Mouse (Mus musculus) neural tube, embryonic 11.5 days (tissue): ENCODE data around the gene Rpn1. TPM values are rescaled to one million over a fixed set of nuclear protein-coding genes. Genes with fewer than 3 reads are reported as not detected.

Source experiments
- ATAC-seq: fragments of 200-750 bp; cut with Nextera tagmentation; 2 replicates; pipeline ENCODE4 v1.8.0; 2017; ENCODE audit warnings: moderate number of reproducible peaks, mild to moderate bottlenecking, moderate TSS enrichment, moderate library complexity; ENCODE audit not compliant: insufficient read depth, low FRiP score, low TSS enrichment
- DNase-seq: peaks from one replicate; pipeline ENCODE4 v3.0.0-alpha.2; 2015; ENCODE audit warnings: low spot score
- H3K27ac ChIP-seq: fragments of 300-500 bp; sonication (generic); 2 replicates; pipeline ENCODE4 v1.5.1; 2014; ENCODE audit warnings: low read depth, mild to moderate bottlenecking, low read length
- H3K27me3 ChIP-seq: fragments of 300-500 bp; sonication (generic); 2 replicates; pipeline ENCODE4 v1.6.1; 2014; ENCODE audit warnings: mild to moderate bottlenecking, low read length, mixed read lengths; ENCODE audit not compliant: control insufficient read depth, insufficient read depth
- H3K36me3 ChIP-seq: fragments of 300-500 bp; sonication (generic); 2 replicates; pipeline ENCODE4 v1.6.1; 2014; ENCODE audit warnings: mild to moderate bottlenecking, low read length, moderate library complexity, mixed read lengths; ENCODE audit not compliant: control insufficient read depth, insufficient read depth
- H3K4me1 ChIP-seq: fragments of 300-500 bp; sonication (generic); 2 replicates; pipeline ENCODE4 v1.6.1; 2014; ENCODE audit warnings: low read length, mixed read lengths; ENCODE audit not compliant: control insufficient read depth, insufficient read depth
- H3K4me2 ChIP-seq: fragments of 300-500 bp; sonication (generic); 2 replicates; pipeline ENCODE4 v1.6.1; 2014; ENCODE audit warnings: low read depth, mild to moderate bottlenecking, moderate library complexity
- H3K4me3 ChIP-seq: fragments of 300-500 bp; sonication (generic); 2 replicates; pipeline ENCODE4 v1.5.1; 2014; ENCODE audit warnings: low read depth, low read length
- H3K9ac ChIP-seq: fragments of 300-500 bp; sonication (generic); 2 replicates; pipeline ENCODE4 v1.6.1; 2014; ENCODE audit warnings: mild to moderate bottlenecking, low read length
- H3K9me3 ChIP-seq: fragments of 300-500 bp; sonication (generic); 2 replicates; pipeline ENCODE4 v1.6.1; 2016; ENCODE audit warnings: low read length; ENCODE audit not compliant: control insufficient read depth
- WGBS: fragments of 180-500 bp; shearing (Covaris S2); extraction: QIAGEN DNeasy Blood & Tissue Kit; methylation state at CpG from one replicate; pipeline ENCODE4 v1.1.7; 2014; 5-methylcytosine and 5-hydroxymethylcytosine counted together
- polyA plus RNA-seq: library from polyadenylated mRNA; unstranded; fragments of >200 nt; fragmentation: Nextera tagmentation; extraction: Ambion mirVana; gene quantifications from 2 replicates; pipeline ENCODE4 v1.2.1, GENCODE M21; 2014

Rpn1 gene
- 301 and 345 TPM in 2 replicates for polyA plus RNA-seq

DNA sequence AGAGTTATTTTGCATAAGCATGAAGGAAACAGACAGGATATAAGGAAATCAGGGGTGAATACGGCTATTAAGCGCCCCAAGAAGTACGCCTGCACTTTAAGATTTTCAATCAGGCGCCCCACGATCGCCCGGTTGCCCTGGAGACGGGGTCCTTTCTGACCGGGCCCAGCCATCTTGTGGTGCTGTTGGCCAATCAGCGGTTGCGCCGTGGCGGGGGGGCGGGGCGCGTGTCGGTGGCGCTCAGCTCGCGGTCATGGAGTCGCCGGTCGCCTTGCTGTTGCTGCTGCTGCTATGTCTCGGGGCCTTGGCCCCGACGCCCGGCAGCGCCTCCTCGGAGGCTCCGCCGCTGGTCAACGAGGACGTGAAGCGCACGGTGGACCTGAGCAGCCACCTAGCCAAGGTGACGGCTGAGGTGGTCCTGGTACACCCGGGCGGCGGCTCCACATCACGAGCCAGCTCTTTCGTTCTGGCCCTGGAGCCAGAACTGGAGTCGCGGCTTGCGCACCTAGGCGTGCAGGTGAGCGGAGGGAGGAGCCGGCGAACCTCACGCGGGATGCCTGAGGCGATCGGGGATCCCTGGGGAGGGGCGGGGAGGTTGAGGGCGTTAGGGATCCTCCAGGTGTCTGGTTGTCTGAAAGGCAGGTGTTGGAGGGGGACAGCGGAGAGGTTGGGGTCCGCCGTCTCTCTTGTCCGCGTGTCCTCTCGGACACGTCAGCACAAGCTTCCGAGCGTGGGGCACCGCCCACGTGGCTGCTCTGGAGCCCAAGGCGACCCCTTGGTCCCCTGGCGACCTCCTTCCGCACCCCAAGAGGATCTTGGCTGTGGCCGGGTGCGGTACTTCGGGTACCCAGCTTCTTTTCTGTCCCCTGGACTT lies at the start of gene Rpn1:
Gene Rpn1, plus strand, starts transcription at position 205 of the 874 bp plus-strand sequence.
- H3K36me3 ChIP-seq: no peaks in the 10 kb centered on the region
- peak within 1 kb of the TSS; percentile 87 for H3K4me2 ChIP-seq
- H3K4me1 ChIP-seq: peaks cover 3% of the 10 kb centered on the region; the same call in 1 of the 2 replicates
- DNase-seq: peak; percentile 96
- peak within 1 kb of the TSS; percentile 99 for H3K4me3 ChIP-seq
- ATAC-seq: peak; percentile 94
- WGBS: under 1% methylated on average over 71 of the region's 71 CpGs
- H3K27ac ChIP-seq: peak within 1 kb of the TSS; percentile 54; the same call in 1 of the 2 replicates
- H3K27me3 ChIP-seq: no peaks in the 10 kb centered on the region
- peak within 1 kb of the TSS; percentile 96 for H3K9ac ChIP-seq
- no peaks in the 10 kb centered on the region for H3K9me3 ChIP-seq

DNA sequence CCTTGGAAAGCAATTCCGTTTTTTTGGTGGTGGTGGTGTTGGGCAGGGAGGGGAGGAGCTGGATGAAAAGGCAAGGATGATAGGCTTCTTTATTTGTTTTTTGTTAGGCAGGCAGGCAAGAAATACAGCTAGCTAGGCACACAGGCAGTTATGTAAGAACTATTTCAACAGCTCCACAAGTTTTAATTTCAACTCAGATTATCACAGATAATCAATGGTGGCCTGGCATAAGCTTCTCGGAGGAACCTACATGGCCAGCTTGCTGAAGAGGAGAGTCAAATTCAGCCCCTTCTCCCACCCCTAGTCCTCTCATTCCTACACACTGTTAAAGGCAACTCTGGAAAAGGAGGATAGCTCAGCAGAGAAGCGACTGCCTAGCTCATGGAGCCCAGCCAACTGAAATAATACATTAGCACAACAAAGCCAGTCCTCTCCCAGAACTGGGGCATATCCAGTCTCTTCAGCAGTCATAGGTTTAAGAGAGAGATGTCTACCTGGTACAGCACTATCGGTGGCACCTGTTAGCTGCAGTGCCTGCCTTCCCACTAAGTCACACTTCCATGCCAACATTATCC lies 46.7 kb upstream of the Rpn1 start:
- H3K4me1 ChIP-seq: no peaks in the 10 kb centered on the region
- WGBS: 91% methylated on average over 4 of the region's 4 CpGs
- no peak for ATAC-seq
- peaks cover 2% of the 10 kb centered on the region; the same call in 1 of the 2 replicates for H3K36me3 ChIP-seq
- no peak overlapping the region for H3K4me2 ChIP-seq
- no peak for DNase-seq
- H3K27ac ChIP-seq: no peak overlapping the region
- H3K9ac ChIP-seq: no peak overlapping the region
- no peaks in the 10 kb centered on the region for H3K27me3 ChIP-seq
- H3K4me3 ChIP-seq: no peak overlapping the region
- no peaks in the 10 kb centered on the region for H3K9me3 ChIP-seq

DNA sequence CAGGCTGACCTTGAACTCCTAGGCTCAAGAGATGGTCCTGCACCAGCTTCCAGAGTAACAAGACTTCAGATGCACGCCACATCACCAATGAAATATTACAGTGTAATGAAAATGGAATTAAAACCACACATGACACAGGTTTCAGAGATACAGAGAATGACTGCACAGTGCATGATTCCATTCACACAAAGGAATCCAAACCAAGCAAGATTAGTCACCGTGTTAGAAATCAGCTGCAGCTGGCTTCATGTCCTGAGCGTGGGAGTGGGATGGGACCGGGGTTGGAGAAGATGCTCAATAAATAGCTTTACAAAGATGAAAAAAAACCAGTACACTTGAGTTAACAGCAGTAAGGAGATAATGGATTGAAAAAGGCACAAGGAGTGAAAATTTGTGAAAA lies 44.9 kb upstream of the Rpn1 start:
- Histone ChIP-seq H3K9ac (no peak overlapping the region), H3K36me3 (peaks cover 2% of the 10 kb centered on the region; the same call in 1 of the 2 replicates), H3K27me3 (no peaks in the 10 kb centered on the region), H3K27ac (no peak overlapping the region), H3K4me3 (no peak overlapping the region), H3K4me1 (peaks cover 4% of the 10 kb centered on the region; the same call in 1 of the 2 replicates), H3K9me3 (no peaks in the 10 kb centered on the region), H3K4me2 (no peak overlapping the region)
- DNase-seq: no peak
- 97% methylated on average over 4 of the region's 4 CpGs for WGBS
- ATAC-seq: no peak

DNA sequence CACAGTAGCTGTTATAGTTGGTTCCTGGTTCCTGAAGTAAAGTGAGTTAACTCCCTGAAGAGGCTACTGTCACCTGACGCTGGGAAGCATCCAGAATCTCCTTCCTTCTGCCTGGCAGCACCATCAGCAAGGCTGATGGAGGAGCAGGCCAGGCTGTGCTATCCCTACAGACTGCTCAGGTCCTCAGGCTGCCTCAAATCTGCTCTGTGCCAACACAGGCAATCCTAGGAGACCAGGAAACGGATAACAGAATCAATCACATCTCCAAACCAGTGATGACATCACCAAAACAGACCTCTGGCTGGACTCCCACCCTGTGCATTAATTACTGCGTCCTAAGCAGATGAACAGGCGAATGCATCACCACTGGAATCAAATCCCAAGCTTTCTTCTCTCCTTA lies 43.1 kb upstream of the Rpn1 start:
- no peak overlapping the region for H3K9ac ChIP-seq
- no peaks in the 10 kb centered on the region for H3K9me3 ChIP-seq
- ATAC-seq (no peak), DNase-seq (no peak)
- H3K27ac ChIP-seq: no peak overlapping the region
- H3K4me2 ChIP-seq: no peak overlapping the region
- H3K4me3 ChIP-seq: no peak overlapping the region
- 91% methylated on average over 4 of the region's 4 CpGs for WGBS
- peaks cover 4% of the 10 kb centered on the region; the same call in 1 of the 2 replicates for H3K4me1 ChIP-seq
- H3K36me3 ChIP-seq: peaks cover 2% of the 10 kb centered on the region; the same call in 1 of the 2 replicates
- no peaks in the 10 kb centered on the region for H3K27me3 ChIP-seq

- no peaks in the 10 kb centered on the region for H3K9me3 ChIP-seq
- DNase-seq (no peak), ATAC-seq (no peak)
- H3K4me1 ChIP-seq: peaks cover 4% of the 10 kb centered on the region; the same call in 1 of the 2 replicates
- no peak overlapping the region for H3K4me2 ChIP-seq
- no peak overlapping the region for H3K9ac ChIP-seq
- no peak overlapping the region for H3K4me3 ChIP-seq
- 100% methylated on average over 3 of the region's 3 CpGs for WGBS
- no peaks in the 10 kb centered on the region for H3K27me3 ChIP-seq
- H3K27ac ChIP-seq: no peak overlapping the region
- no peaks in the 10 kb centered on the region; the same call in 1 of the 2 replicates for H3K36me3 ChIP-seq
These were observed 41.9 kb upstream of the Rpn1 start for GRCm38 (mm10) chr6:88042336-88042735.

DNA sequence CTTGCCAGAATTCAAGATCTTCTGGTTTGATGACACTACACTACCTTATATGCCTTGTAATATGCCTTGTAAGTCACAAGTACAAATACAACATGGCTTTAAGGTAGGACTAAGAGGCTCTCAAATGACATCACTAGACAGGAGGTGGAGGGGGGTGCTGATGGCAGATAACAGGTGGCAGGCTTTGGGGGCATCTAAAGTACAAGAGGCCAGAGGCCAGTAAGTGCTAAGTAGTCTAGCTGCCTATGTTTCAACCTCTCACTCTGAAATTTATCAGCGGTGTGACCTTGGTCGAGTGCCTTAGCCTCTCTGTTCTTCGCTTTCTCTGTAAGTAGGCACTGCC lies 40.1 kb upstream of the Rpn1 start:
- ATAC-seq: 0 out of 2 replicates have a peak, but pooled peaks have one; percentile 10

GRCm38 (mm10) chr6:88044577-88045405 lies 39.5 kb upstream of the Rpn1 start, which contains the start of gene Rab7:
Gene Rab7, minus strand, starts transcription at chr6:88045270.
- H3K27me3 ChIP-seq: no peaks in the 10 kb centered on the region
- H3K9ac ChIP-seq: peak within 1 kb of the TSS; percentile 93
- H3K9me3 ChIP-seq: no peaks in the 10 kb centered on the region
- DNase-seq (peak; percentile 96), ATAC-seq (peak; percentile 98)
- H3K27ac ChIP-seq: peak within 1 kb of the TSS; percentile 69; the same call in 1 of the 2 replicates
- H3K4me1 ChIP-seq: peaks cover 4% of the 10 kb centered on the region; the same call in 1 of the 2 replicates
- WGBS: under 1% methylated on average over 81 of the region's 82 CpGs
- H3K36me3 ChIP-seq: no peaks in the 10 kb centered on the region
- H3K4me3 ChIP-seq: peak within 1 kb of the TSS; percentile 96
- H3K4me2 ChIP-seq: peak within 1 kb of the TSS; percentile 78

More for the DNA sequence above, 40.1 kb upstream of the Rpn1 start:
- Histone ChIP-seq H3K27ac (no peak overlapping the region), H3K4me1 (peaks cover 4% of the 10 kb centered on the region; the same call in 1 of the 2 replicates), H3K36me3 (no peaks in the 10 kb centered on the region), H3K9me3 (no peaks in the 10 kb centered on the region), H3K9ac (peak overlapping the region; percentile 93), H3K27me3 (no peaks in the 10 kb centered on the region), H3K4me3 (peak overlapping the region; percentile 96), H3K4me2 (peak overlapping the region; percentile 78)
- no peak for DNase-seq
- WGBS: 6% methylated on average over 3 of the region's 3 CpGs

DNA sequence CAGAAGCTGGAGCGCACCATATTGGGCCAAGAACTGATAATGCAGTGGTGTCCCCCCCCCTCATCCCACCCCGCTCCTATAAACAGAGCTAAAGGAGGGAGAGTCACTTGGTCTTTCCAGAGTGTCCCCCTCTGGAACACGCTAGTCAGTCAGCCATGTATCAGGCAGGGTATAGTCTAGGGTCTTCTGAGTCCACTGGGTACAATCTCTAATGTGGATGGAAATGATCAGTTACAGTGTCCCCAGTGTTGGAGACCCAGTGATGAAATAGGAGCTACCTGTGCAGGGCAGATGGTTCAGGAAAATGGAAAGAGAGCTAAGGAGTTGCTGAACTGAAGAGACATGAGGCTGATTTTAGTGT lies 38.9 kb upstream of the Rpn1 start:
- H3K27me3 ChIP-seq: no peaks in the 10 kb centered on the region
- no peaks in the 10 kb centered on the region for H3K36me3 ChIP-seq
- no peak for ATAC-seq
- DNase-seq: no peak
- 31% methylated on average over 3 of the region's 3 CpGs for WGBS
- H3K4me1 ChIP-seq: peaks cover 4% of the 10 kb centered on the region; the same call in 1 of the 2 replicates
- H3K4me3 ChIP-seq: peak overlapping the region; percentile 96
- 0 out of 2 replicates have a peak overlapping the region, but pooled peaks have one; percentile 11 for H3K27ac ChIP-seq
- H3K9me3 ChIP-seq: no peaks in the 10 kb centered on the region
- H3K4me2 ChIP-seq: peak overlapping the region; percentile 24; the same call in 1 of the 2 replicates
- H3K9ac ChIP-seq: no peak overlapping the region
